Mouse (Mus musculus): ENCODE data around the gene Neurl4. TPM values are rescaled to one million over a fixed set of nuclear protein-coding genes. Genes with fewer than 3 reads are reported as not detected.
"Not testable (repeated sequence)": the region's sequence is repeated elsewhere in the genome, so short reads cannot be mapped to it uniquely, and the experiment has no call there.

The Neurl4 gene
- polyA plus RNA-seq, 1 experiment from 2014 or later: 12.3 TPM

- ATAC-seq (ENCODE audit: insufficient number of reproducible peaks, insufficient read depth, low FRiP score, low TSS enrichment, low read depth): no peak
- H3K4me2 ChIP-seq: peak overlapping the region; percentile 64; the same call in 1 of the 2 replicates
- peaks cover 13% of the 10 kb centered on the region for H3K36me3 ChIP-seq
- no peaks in the 10 kb centered on the region for H3K9me3 ChIP-seq
- 60% methylated on average over 3 of the region's 3 CpGs for WGBS
- no peaks in the 10 kb centered on the region for H3K27me3 ChIP-seq
- H3K4me1 ChIP-seq: peaks cover 22% of the 10 kb centered on the region
- H3K4me3 ChIP-seq: peak overlapping the region; percentile 92; the same call in 1 of the 2 replicates
- H3K9ac ChIP-seq: peak overlapping the region; percentile 59; the same call in 1 of the 2 replicates
- H3K27ac ChIP-seq: peak overlapping the region; percentile 99; the same call in 1 of the 2 replicates
Measured at GRCm38 (mm10) chr11:69922796-69923195, 21.9 kb downstream of the Neurl4 start.

GRCm38 (mm10) chr11:69927501-69927900 lies 26.6 kb downstream of the Neurl4 start:
- Histone ChIP-seq H3K27me3 (no peaks in the 10 kb centered on the region), H3K27ac (no peak overlapping the region), H3K9ac (no peak overlapping the region), H3K4me3 (no peak overlapping the region), H3K4me1 (peaks cover 4% of the 10 kb centered on the region; the same call in 1 of the 2 replicates), H3K36me3 (no peaks in the 10 kb centered on the region), H3K4me2 (no peak overlapping the region), H3K9me3 (no peaks in the 10 kb centered on the region)
- ATAC-seq (ENCODE audit: insufficient number of reproducible peaks, insufficient read depth, low FRiP score, low TSS enrichment, low read depth): no peak
- WGBS: 93% methylated on average over 2 of the region's 2 CpGs

GRCm38 (mm10) chr11:69929712-69930111 lies 28.8 kb downstream of the Neurl4 start:
- H3K9ac ChIP-seq: no peak overlapping the region
- peaks cover 9% of the 10 kb centered on the region for H3K4me1 ChIP-seq
- H3K4me2 ChIP-seq: no peak overlapping the region
- WGBS: 90% methylated on average over 4 of the region's 4 CpGs
- no peaks in the 10 kb centered on the region for H3K9me3 ChIP-seq
- H3K36me3 ChIP-seq: no peaks in the 10 kb centered on the region
- no peak overlapping the region for H3K4me3 ChIP-seq
- no peak for ATAC-seq (ENCODE audit: insufficient number of reproducible peaks, insufficient read depth, low FRiP score, low TSS enrichment, low read depth)
- H3K27me3 ChIP-seq: no peaks in the 10 kb centered on the region
- no peak overlapping the region for H3K27ac ChIP-seq

- H3K4me3 ChIP-seq; ATAC-seq (ENCODE audit: insufficient number of reproducible peaks, insufficient read depth, low FRiP score, low TSS enrichment, low read depth); H3K9me3 ChIP-seq; H3K27ac ChIP-seq; H3K4me2 ChIP-seq; H3K36me3 ChIP-seq; H3K9ac ChIP-seq; H3K4me1 ChIP-seq; H3K27me3 ChIP-seq: not testable (repeated sequence)
- WGBS: 86% methylated on average over 8 of the region's 8 CpGs
Measured at GRCm38 (mm10) chr11:69930176-69930575, 29.3 kb downstream of the Neurl4 start.

GRCm38 (mm10) chr11:69930967-69931537 lies 30.2 kb downstream of the Neurl4 start:
- ATAC-seq (ENCODE audit: insufficient number of reproducible peaks, insufficient read depth, low FRiP score, low TSS enrichment, low read depth): no peak
- Histone ChIP-seq H3K4me2 (no peak overlapping the region), H3K9me3 (no peaks in the 10 kb centered on the region), H3K27ac (no peak overlapping the region), H3K36me3 (no peaks in the 10 kb centered on the region), H3K4me3 (no peak overlapping the region), H3K4me1 (peaks cover 10% of the 10 kb centered on the region), H3K27me3 (no peaks in the 10 kb centered on the region), H3K9ac (no peak overlapping the region)
- 67% methylated on average over 3 of the region's 3 CpGs for WGBS

- H3K9me3 ChIP-seq: no peaks in the 10 kb centered on the region
- peaks cover 17% of the 10 kb centered on the region for H3K4me1 ChIP-seq
- H3K36me3 ChIP-seq: no peaks in the 10 kb centered on the region
- H3K27me3 ChIP-seq: peaks cover 7% of the 10 kb centered on the region; the same call in 1 of the 2 replicates
- H3K9ac ChIP-seq: no peak overlapping the region
- 70% methylated on average over 8 of the region's 8 CpGs for WGBS
- no peak overlapping the region for H3K4me2 ChIP-seq
- no peak overlapping the region for H3K4me3 ChIP-seq
- H3K27ac ChIP-seq: no peak overlapping the region
- no peak for ATAC-seq (ENCODE audit: insufficient number of reproducible peaks, insufficient read depth, low FRiP score, low TSS enrichment, low read depth)
Measured at GRCm38 (mm10) chr11:69931769-69932168, 30.9 kb downstream of the Neurl4 start.

- Histone ChIP-seq H3K27me3 (peaks cover 12% of the 10 kb centered on the region; the same call in 1 of the 2 replicates), H3K4me1 (peaks cover 22% of the 10 kb centered on the region), H3K4me2 (no peak overlapping the region), H3K27ac (no peak overlapping the region), H3K9me3 (no peaks in the 10 kb centered on the region), H3K4me3 (no peak overlapping the region), H3K36me3 (no peaks in the 10 kb centered on the region), H3K9ac (no peak overlapping the region)
- no peak for ATAC-seq (ENCODE audit: insufficient number of reproducible peaks, insufficient read depth, low FRiP score, low TSS enrichment, low read depth)
- 36% methylated on average over 3 of the region's 3 CpGs for WGBS
Measured at GRCm38 (mm10) chr11:69932254-69932653, 31.4 kb downstream of the Neurl4 start.

DNA sequence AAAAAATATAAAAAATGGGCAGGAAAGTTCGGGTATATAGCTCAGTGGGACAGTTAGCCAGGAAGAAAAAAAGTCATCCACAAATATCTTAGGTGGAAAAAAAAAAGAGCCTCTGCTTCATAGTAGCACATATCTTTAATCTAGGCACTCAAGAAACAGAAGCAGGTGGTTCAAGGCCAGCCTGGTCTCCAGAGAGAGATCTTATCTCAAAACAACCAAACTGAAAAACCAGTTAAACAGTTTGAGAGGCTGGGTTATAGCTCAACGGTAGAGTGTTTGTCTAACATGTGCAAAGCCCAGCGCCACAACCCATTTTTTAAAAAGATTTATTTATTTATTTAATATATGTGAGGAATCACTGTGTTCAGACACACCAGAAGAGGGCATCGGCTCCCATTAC lies 32.2 kb downstream of the Neurl4 start:
- no peak overlapping the region for H3K27ac ChIP-seq
- H3K27me3 ChIP-seq: peaks cover 16% of the 10 kb centered on the region
- no peak for ATAC-seq (ENCODE audit: insufficient number of reproducible peaks, insufficient read depth, low FRiP score, low TSS enrichment, low read depth)
- H3K36me3 ChIP-seq: no peaks in the 10 kb centered on the region
- H3K9me3 ChIP-seq: no peaks in the 10 kb centered on the region
- no peak overlapping the region for H3K9ac ChIP-seq
- H3K4me3 ChIP-seq: no peak overlapping the region
- H3K4me2 ChIP-seq: no peak overlapping the region
- peaks cover 30% of the 10 kb centered on the region for H3K4me1 ChIP-seq
- WGBS: 70% methylated on average over 4 of the region's 4 CpGs

DNA sequence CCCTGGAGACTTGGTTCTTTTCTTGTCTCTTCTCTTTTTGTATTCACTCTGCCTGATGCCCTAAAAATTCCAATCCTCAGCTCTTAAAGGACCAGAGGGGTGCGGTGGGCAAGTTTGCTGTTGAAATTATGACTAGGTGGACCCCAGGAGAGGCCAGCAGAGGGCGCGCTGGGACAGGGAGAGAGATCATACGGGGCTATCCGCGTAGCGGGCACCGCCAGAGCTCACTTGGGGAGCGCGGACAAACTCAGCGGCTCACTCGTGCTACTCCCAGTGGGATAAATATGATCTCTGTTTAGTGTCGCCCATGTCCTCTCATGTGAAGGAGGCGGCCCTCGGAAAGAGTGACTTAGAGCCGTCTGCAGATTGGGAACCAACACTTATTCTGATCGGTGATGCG lies 33.3 kb downstream of the Neurl4 start:
- peaks cover 37% of the 10 kb centered on the region for H3K4me1 ChIP-seq
- no peaks in the 10 kb centered on the region for H3K9me3 ChIP-seq
- peak overlapping the region; percentile 27 for H3K4me3 ChIP-seq
- 0 out of 2 replicates have a peak, but pooled peaks have one; percentile 57 for ATAC-seq (ENCODE audit: insufficient number of reproducible peaks, insufficient read depth, low FRiP score, low TSS enrichment, low read depth)
- H3K9ac ChIP-seq: peak overlapping the region; percentile 61; the same call in 1 of the 2 replicates
- peaks cover 20% of the 10 kb centered on the region for H3K27me3 ChIP-seq
- H3K27ac ChIP-seq: no peak overlapping the region
- no peaks in the 10 kb centered on the region for H3K36me3 ChIP-seq
- peak overlapping the region; percentile 56 for H3K4me2 ChIP-seq
- WGBS: under 1% methylated on average over 18 of the region's 18 CpGs

- Histone ChIP-seq H3K27ac (no peak overlapping the region), H3K27me3 (peaks cover 20% of the 10 kb centered on the region), H3K4me3 (peak overlapping the region; percentile 58; the same call in 1 of the 2 replicates), H3K4me2 (peak overlapping the region; percentile 56), H3K9ac (no peak overlapping the region), H3K36me3 (no peaks in the 10 kb centered on the region), H3K4me1 (peaks cover 37% of the 10 kb centered on the region), H3K9me3 (no peaks in the 10 kb centered on the region)
- WGBS: 16% methylated on average over 6 of the region's 6 CpGs
- ATAC-seq (ENCODE audit: insufficient number of reproducible peaks, insufficient read depth, low FRiP score, low TSS enrichment, low read depth): no peak
Measured at GRCm38 (mm10) chr11:69934681-69935080, 33.8 kb downstream of the Neurl4 start.

- no peaks in the 10 kb centered on the region for H3K36me3 ChIP-seq
- no peak within 1 kb of the TSS; the same call in 1 of the 2 replicates for H3K27ac ChIP-seq
- H3K4me2 ChIP-seq: peak within 1 kb of the TSS; percentile 100
- H3K4me3 ChIP-seq: peak within 1 kb of the TSS; percentile 58
- WGBS: 2% methylated on average over 55 of the region's 62 CpGs
- peak; percentile 83 for ATAC-seq (ENCODE audit: insufficient number of reproducible peaks, insufficient read depth, low FRiP score, low TSS enrichment, low read depth)
- peaks cover 37% of the 10 kb centered on the region for H3K4me1 ChIP-seq
- H3K9me3 ChIP-seq: no peaks in the 10 kb centered on the region
- peaks cover 20% of the 10 kb centered on the region for H3K27me3 ChIP-seq
- H3K9ac ChIP-seq: peak within 1 kb of the TSS; percentile 80
Measured at GRCm38 (mm10) chr11:69935137-69935879, 34.4 kb downstream of the Neurl4 start, which contains the start of gene Ybx2. Gene Ybx2, plus strand, starts transcription at chr11:69935796.

- Histone ChIP-seq H3K27ac (no peak overlapping the region), H3K9me3 (no peaks in the 10 kb centered on the region), H3K9ac (peak overlapping the region; percentile 80), H3K27me3 (peaks cover 20% of the 10 kb centered on the region), H3K4me1 (peaks cover 37% of the 10 kb centered on the region), H3K4me3 (peak overlapping the region; percentile 58), H3K4me2 (peak overlapping the region; percentile 100), H3K36me3 (no peaks in the 10 kb centered on the region)
- no peak for ATAC-seq (ENCODE audit: insufficient number of reproducible peaks, insufficient read depth, low FRiP score, low TSS enrichment, low read depth)
- WGBS: 3% methylated on average over 30 of the region's 30 CpGs
Measured at GRCm38 (mm10) chr11:69936156-69936555, 35.3 kb downstream of the Neurl4 start.
